Mouse (Mus musculus) liver, embryonic 14.5 days (tissue): Measurements from ENCODE around the gene Bmp4. TPM values are rescaled to one million over a fixed set of nuclear protein-coding genes. Genes with fewer than 3 reads are reported as not detected.

Source experiments
- ATAC-seq: fragments of 200-750 bp; cut with Nextera tagmentation; 2 replicates; pipeline ENCODE4 v1.8.0; 2017; ENCODE audit warnings: moderate number of reproducible peaks, mild to moderate bottlenecking, moderate library complexity; ENCODE audit not compliant: insufficient read depth
- DNase-seq, 3 experiments: peaks; one replicate each; pipeline ENCODE4 v3.0.0-alpha.2; 2012 to 2013; ENCODE audit warnings: low read depth in 3 of 3, low spot score in 3 of 3
- H3K27ac ChIP-seq: fragments of 300-500 bp; sonication (generic); 2 replicates; pipeline ENCODE4 v1.5.1; 2014; ENCODE audit warnings: moderate library complexity, mild to moderate bottlenecking, control low read depth, inconsistent platforms
- H3K27me3 ChIP-seq: fragments of 300-500 bp; sonication (generic); 2 replicates; pipeline ENCODE4 v1.6.1; 2014; ENCODE audit warnings: mild to moderate bottlenecking, low read length, moderate library complexity; ENCODE audit not compliant: control insufficient read depth, insufficient read depth
- H3K36me3 ChIP-seq: fragments of 300-500 bp; sonication (generic); replicated peaks from 2 replicates; pipeline ENCODE4 v1.6.1; 2014; ENCODE audit warnings: low read depth; ENCODE audit not compliant: control insufficient read depth, insufficient read depth
- H3K4me1 ChIP-seq, 2 experiments: fragments of 200-500 bp in 1 of 2; fragments of 300-500 bp in 1 of 2; sonication (generic) in 1 of 2; replicated peaks; 2 replicates each; pipeline ENCODE4 v1.6.1; 2012 to 2014; ENCODE audit warnings: antibody characterized with exemption in 1 of 2, inconsistent platforms in 1 of 2, low read length in 1 of 2; ENCODE audit not compliant: control insufficient read depth in 2 of 2, insufficient read depth in 2 of 2
- H3K4me2 ChIP-seq: fragments of 300-500 bp; sonication (generic); 2 replicates; pipeline ENCODE4 v1.6.1; 2014; ENCODE audit warnings: low read depth, mild to moderate bottlenecking, control low read depth, moderate library complexity
- H3K4me3 ChIP-seq, 2 experiments: fragments of 200-500 bp in 1 of 2; fragments of 300-500 bp in 1 of 2; sonication (generic) in 1 of 2; 2 replicates each; pipeline ENCODE4 v1.5.1; 2012 to 2014; ENCODE audit warnings: low read depth in 2 of 2, low read length in 2 of 2, mild to moderate bottlenecking in 2 of 2, control low read depth in 1 of 2, inconsistent platforms in 1 of 2, moderate library complexity in 1 of 2; ENCODE audit not compliant: insufficient read depth in 1 of 2
- H3K9ac ChIP-seq: fragments of 300-500 bp; sonication (generic); replicated peaks from 2 replicates; pipeline ENCODE4 v1.6.1; 2014; ENCODE audit warnings: mild to moderate bottlenecking, control low read depth, moderate library complexity
- H3K9me3 ChIP-seq: fragments of 300-500 bp; sonication (generic); 2 replicates; pipeline ENCODE4 v1.6.1; 2016; ENCODE audit warnings: low read length, mixed read lengths; ENCODE audit not compliant: control insufficient read depth
- CTCF ChIP-seq: IDR thresholded peaks from 2 replicates; pipeline ENCODE4 v1.5.1; 2016; ENCODE audit warnings: antibody characterized with exemption, low read depth, control low read depth
- EP300 ChIP-seq: IDR thresholded peaks from 2 replicates; pipeline ENCODE4 v1.6.1; 2016; ENCODE audit warnings: antibody characterized with exemption, low read depth
- WGBS: fragments of 180-500 bp; shearing (Covaris S2); extraction: QIAGEN DNeasy Blood & Tissue Kit; methylation state at CpG from one replicate; pipeline ENCODE4 v1.1.7; 2014; ENCODE audit not compliant: insufficient replicate concordance; 5-methylcytosine and 5-hydroxymethylcytosine counted together
- polyA plus RNA-seq, 2 experiments: library from polyadenylated mRNA; depleted of rRNA in 1 of 2; stranded (reverse) in 1 of 2; unstranded in 1 of 2; fragments of >200 nt; fragmentation: Nextera tagmentation in 1 of 2; extraction: Ambion mirVana in 1 of 2; gene quantifications; 2 replicates each; pipeline versions ENCODE4 v1.2.1 to v1.2.3; 2012 to 2014

The Bmp4 gene
- polyA plus RNA-seq, 2 experiments = 0.43 to 0.68 TPM

- no peak for DNase-seq
- no peaks in the 10 kb centered on the region for H3K27me3 ChIP-seq
These were observed 18.5 kb upstream of the Bmp4 start for GRCm38 (mm10) chr14:46409016-46409415.

DNA sequence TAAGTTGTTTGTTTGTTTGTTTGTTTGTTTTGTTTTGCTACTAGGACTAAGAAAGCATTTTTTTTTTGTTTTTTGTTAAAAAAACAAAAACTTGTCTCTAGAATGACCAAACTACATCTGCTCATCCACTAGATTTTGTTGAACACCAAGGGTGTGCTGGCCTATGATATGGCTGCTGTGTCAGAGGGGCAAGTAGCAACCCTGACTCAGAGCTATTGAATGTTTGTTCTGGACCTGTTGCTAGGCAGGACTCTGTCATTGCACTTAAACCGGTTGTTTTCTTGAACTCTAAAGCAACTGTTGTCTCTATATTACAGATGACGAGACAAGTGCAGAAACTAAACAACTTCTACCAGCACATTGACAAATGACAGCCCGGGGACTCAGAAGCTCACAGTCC, 17.9 kb upstream of the Bmp4 start:
- H3K9me3 ChIP-seq = no peaks in the 10 kb centered on the region
- no peaks in the 10 kb centered on the region for H3K36me3 ChIP-seq
- no peaks in the 10 kb centered on the region for H3K27me3 ChIP-seq
- WGBS = 63% methylated on average over 3 of the region's 3 CpGs
- H3K4me3 ChIP-seq = no peak overlapping the region
- DNase-seq (no peak), ATAC-seq (no peak)
- H3K27ac ChIP-seq = no peak overlapping the region
- no peak overlapping the region for H3K4me2 ChIP-seq
- TF ChIP-seq EP300 = no peak
- no peak for TF ChIP-seq CTCF
- H3K4me1 ChIP-seq = peaks cover 0 to 4% of the 10 kb centered on the region in 2 experiments; a peak in 1 of 4 replicates
- no peak overlapping the region for H3K9ac ChIP-seq

More at GRCm38 (mm10) chr14:46409016-46409415, 18.5 kb upstream of the Bmp4 start:
- TF ChIP-seq EP300 (no peak), CTCF (no peak)
- Histone ChIP-seq H3K9me3 (no peaks in the 10 kb centered on the region), H3K4me1 (peaks cover 0 to 4% of the 10 kb centered on the region in 2 experiments; a peak in 1 of 4 replicates), H3K9ac (no peak overlapping the region), H3K36me3 (no peaks in the 10 kb centered on the region), H3K4me2 (no peak overlapping the region), H3K4me3 (no peak overlapping the region), H3K27ac (no peak overlapping the region)
- 69% methylated on average over 10 of the region's 10 CpGs for WGBS
- no peak for ATAC-seq

DNA sequence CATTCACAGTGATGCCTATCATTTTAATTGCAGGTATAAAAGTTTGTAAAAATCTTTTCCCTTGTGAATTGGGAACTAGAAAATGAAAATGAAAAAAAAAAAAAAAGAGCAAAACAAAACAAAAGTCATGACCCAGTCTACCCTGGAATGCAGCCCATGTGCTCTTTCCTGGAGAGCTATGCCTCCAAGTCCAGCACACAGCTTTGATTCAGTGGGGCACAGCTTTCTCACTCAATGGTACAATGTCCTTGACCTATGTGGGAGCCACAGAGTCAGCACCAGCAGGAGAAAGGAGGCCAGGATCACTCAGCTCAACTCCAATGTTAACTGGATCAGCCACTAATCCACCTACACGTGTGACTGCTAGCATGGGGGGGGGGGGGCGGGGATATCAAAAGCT, 9.5 kb upstream of the Bmp4 start:
- no peak overlapping the region for H3K4me2 ChIP-seq
- H3K4me1 ChIP-seq = no peaks in the 10 kb centered on the region
- no peak overlapping the region for H3K4me3 ChIP-seq
- no peak for ATAC-seq
- no peak overlapping the region for H3K27ac ChIP-seq
- TF ChIP-seq EP300 (no peak), CTCF (no peak)
- H3K27me3 ChIP-seq = peaks cover 24% of the 10 kb centered on the region
- no peak for DNase-seq
- no peaks in the 10 kb centered on the region for H3K9me3 ChIP-seq
- no peak overlapping the region for H3K9ac ChIP-seq
- H3K36me3 ChIP-seq = no peaks in the 10 kb centered on the region
- WGBS = 38% methylated on average over 2 of the region's 2 CpGs

DNA sequence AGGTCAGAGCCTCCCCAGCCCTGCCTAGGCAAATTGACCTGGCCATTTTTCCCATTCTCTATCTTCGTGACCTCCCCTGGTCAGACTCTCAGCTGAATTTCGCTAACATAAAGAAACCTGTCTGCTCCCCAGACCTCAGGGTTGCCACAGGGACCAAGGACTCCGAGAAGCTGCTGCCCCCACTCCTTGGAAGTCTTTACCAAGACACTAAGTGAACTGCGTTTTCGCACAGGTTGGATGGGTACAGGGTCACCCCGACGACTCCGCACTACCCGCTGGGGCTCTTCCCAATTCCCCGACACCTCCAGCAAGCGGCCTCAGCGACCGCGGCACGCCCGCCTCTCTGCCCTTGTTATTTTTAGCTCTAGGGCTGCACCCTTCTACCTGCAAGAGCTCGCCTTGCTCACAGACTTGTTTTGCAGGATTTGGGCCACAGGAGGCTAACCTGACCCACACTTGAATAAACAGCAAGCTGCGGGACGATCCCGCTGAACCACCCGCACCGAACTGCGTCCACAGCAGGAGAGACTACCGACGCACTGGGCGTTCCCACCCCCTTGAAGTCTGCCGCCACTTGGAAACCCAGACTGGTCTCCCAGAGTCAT, 7.7 kb upstream of the Bmp4 start:
- Histone ChIP-seq H3K9ac (no peak overlapping the region), H3K36me3 (no peaks in the 10 kb centered on the region), H3K9me3 (no peaks in the 10 kb centered on the region), H3K27me3 (peaks cover 24% of the 10 kb centered on the region), H3K4me2 (peak overlapping the region; percentile 23), H3K27ac (no peak overlapping the region), H3K4me3 (peak overlapping the region in 1 of 2 experiments; percentile 4; a peak in 2 of 4 replicates), H3K4me1 (no peaks in the 10 kb centered on the region)
- 2% methylated on average over 27 of the region's 27 CpGs for WGBS
- TF ChIP-seq CTCF (no peak; the same call in 1 of the 2 replicates), EP300 (no peak)
- no peak for DNase-seq
- no peak for ATAC-seq

DNA sequence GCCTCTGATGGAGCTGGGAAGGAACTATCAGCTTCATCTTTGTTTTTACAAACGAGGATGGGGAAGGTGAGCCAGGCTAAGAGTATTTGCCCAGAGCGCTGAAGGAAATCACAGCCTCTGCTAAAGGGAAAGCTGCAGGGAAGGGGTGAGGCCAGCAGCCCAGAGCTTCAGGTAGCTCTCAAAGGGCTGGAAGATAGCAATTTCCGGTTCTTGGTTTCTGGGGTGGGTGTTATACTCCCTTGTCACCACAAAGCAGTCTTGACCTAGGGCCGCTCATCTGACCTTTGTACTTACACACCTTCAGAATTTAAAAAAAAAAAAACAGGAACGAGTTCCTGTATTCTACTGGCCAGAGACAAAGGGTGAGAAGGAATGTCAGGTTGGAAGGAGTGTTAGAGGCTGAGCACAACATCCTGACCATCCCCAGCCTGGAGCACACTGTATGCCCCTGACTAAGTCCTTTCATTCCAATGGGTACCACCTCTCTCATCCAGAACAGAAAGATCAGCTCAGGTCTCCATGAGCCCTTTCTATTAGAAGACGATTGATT, 1.2 kb upstream of the Bmp4 start:
- H3K4me2 ChIP-seq = no peak overlapping the region
- DNase-seq (no peak), ATAC-seq (no peak)
- TF ChIP-seq CTCF (no peak), EP300 (no peak)
- H3K36me3 ChIP-seq = no peaks in the 10 kb centered on the region
- H3K9ac ChIP-seq = no peak overlapping the region
- no peak overlapping the region for H3K27ac ChIP-seq
- no peaks in the 10 kb centered on the region for H3K4me1 ChIP-seq
- 21% methylated on average over 6 of the region's 6 CpGs for WGBS
- H3K4me3 ChIP-seq = no peak overlapping the region
- no peaks in the 10 kb centered on the region for H3K9me3 ChIP-seq
- peaks cover 57% of the 10 kb centered on the region for H3K27me3 ChIP-seq
